Mouse (Mus musculus) thymus, adult 18-20 months (tissue): ENCODE results near the gene BC029722.
A peak's percentile ranks its signal among the peaks of the same experiment; 100 is the strongest.
"Not testable (repeated sequence)": the region's sequence is repeated elsewhere in the genome, so short reads cannot be mapped to it uniquely, and the experiment has no call there.

Experiments used
- DNase-seq, 2 experiments: peaks; one replicate each; pipeline ENCODE4 v3.0.0; 2022; ENCODE audit warnings: mixed read lengths in 2 of 2

BC029722 gene

GRCm38 (mm10) chr2:155819392-155819448 lies at the start of gene BC029722:
BC029722 (minus strand) TSS chr2:155819426.
- DNase-seq = no peak

- no peak for DNase-seq
These were observed 49.1 kb upstream of the BC029722 start for GRCm38 (mm10) chr2:155868320-155868719.

GRCm38 (mm10) chr2:155863301-155863867 lies 44.2 kb upstream of the BC029722 start:
- DNase-seq = no peak

GRCm38 (mm10) chr2:155862573-155863300 lies 43.5 kb upstream of the BC029722 start:
- DNase-seq = no peak

GRCm38 (mm10) chr2:155861581-155861980 lies 42.4 kb upstream of the BC029722 start:
- no peak for DNase-seq

GRCm38 (mm10) chr2:155860102-155860501 lies 40.9 kb upstream of the BC029722 start:
- no peak for DNase-seq

GRCm38 (mm10) chr2:155852536-155852935 lies 33.3 kb upstream of the BC029722 start:
- DNase-seq = no peak

- no peak for DNase-seq
These were observed 30.9 kb upstream of the BC029722 start for GRCm38 (mm10) chr2:155850120-155850519.

GRCm38 (mm10) chr2:155849464-155849863 lies 30.2 kb upstream of the BC029722 start:
- no peak for DNase-seq

GRCm38 (mm10) chr2:155848291-155848690 lies 29.1 kb upstream of the BC029722 start:
- peak; percentile 38 to 48 for DNase-seq

GRCm38 (mm10) chr2:155846930-155847329 lies 27.7 kb upstream of the BC029722 start:
- DNase-seq = no peak

GRCm38 (mm10) chr2:155838961-155839360 lies 19.7 kb upstream of the BC029722 start:
- no peak for DNase-seq

GRCm38 (mm10) chr2:155837961-155838360 lies 18.7 kb upstream of the BC029722 start:
- DNase-seq = no peak

- no peak for DNase-seq
These were observed 15.5 kb upstream of the BC029722 start, which contains the start of gene Fam83c for GRCm38 (mm10) chr2:155834732-155835131. Fam83c (minus strand) TSS chr2:155834854.

GRCm38 (mm10) chr2:155832087-155832486 lies 12.9 kb upstream of the BC029722 start:
- not testable (repeated sequence) for DNase-seq

GRCm38 (mm10) chr2:155831302-155831701 lies 12.1 kb upstream of the BC029722 start:
- DNase-seq = no peak

- DNase-seq = no peak
These were observed 11.6 kb upstream of the BC029722 start for GRCm38 (mm10) chr2:155830841-155831240.

GRCm38 (mm10) chr2:155826630-155827424 lies 7.6 kb upstream of the BC029722 start, which contains the start of gene Eif6:
Eif6 (minus strand) TSS chr2:155826925.
- peak; percentile 75 to 80 for DNase-seq

GRCm38 (mm10) chr2:155825904-155826629 lies 6.8 kb upstream of the BC029722 start:
- no peak for DNase-seq

- no peak for DNase-seq
These were observed 4.5 kb upstream of the BC029722 start for GRCm38 (mm10) chr2:155823722-155824121.

- DNase-seq = no peak
These were observed 1.6 kb upstream of the BC029722 start for GRCm38 (mm10) chr2:155820779-155821178.

GRCm38 (mm10) chr2:155819449-155820251 lies 424 bp upstream of the BC029722 start:
- DNase-seq = no peak
